ENCODE assay signal across 10 mouse cellular contexts in the genomic region with DNA sequence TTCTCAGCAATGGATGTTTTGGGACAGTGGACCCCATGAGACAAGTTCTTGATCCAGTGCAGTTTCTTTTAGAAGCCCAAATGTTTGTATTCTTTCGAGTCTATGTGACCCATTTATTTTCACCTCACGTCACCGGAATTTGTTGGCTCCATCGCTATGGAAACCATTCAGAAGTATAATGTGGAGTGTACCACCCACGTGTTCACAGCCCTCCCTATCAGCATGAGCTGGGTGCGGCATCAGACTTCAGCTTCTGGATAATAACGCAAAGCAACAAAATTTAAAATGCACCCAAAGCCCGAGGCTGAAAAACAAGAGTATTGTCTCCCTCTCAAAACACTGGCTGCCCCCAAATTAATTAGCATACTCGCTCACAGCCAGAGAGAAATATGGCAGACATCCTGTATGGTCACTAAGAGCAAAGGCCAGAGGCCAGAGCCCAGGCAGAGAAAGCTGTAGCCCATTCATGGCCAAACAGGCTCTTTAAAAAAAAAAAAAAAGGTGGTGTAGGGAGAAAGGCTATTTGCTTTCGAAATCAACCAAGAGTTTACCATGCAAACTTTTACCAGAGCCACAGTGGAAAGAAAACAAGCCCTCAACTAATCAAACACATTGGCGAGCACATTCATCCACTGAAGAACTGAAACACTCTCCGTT. TPM values are rescaled to one million over a fixed set of nuclear protein-coding genes. Genes with fewer than 3 reads are reported as not detected.
DNase-seq lines count a peak whose midpoint lies in the region; ATAC-seq lines count a peak whose summit lies in the region.
"Had no signal": no experiment of that assay in that cellular context is flagged by ENCODE, and none has a peak within 500 bp of the region (broad histone marks: within the 10 kb centered on the region; RNA-seq: fewer than 3 reads in every experiment).

No protein-coding gene starts in this region.

- DNase-seq in embryo, embryonic 9.5 days (ENCODE audit: extremely low spot score): peak; percentile 15
- peak; percentile 27 for DNase-seq in left cerebral cortex, postnatal 4 days
- DNase-seq in right cerebral cortex, adult 18-20 months: peak; percentile 61
- DNase-seq in urinary bladder, adult 2 months (ENCODE audit: low spot score): no peak
- DNase-seq in cerebellum, adult 9-11 months: no peak
- no peak for DNase-seq in heart, postnatal 25 days (ENCODE audit: low spot score)
- no peak for DNase-seq in kidney, adult 18-20 months

- intact Hi-C loops in left cerebral cortex, postnatal 4 days (cut with DNase I): no loop called here
- intact Hi-C loops in heart, postnatal 25 days (cut with DNase I): no loop called here

- no peaks in the 10 kb centered on the region for H3K27me3 ChIP-seq in hindbrain, embryonic 13.5 days

- no peak overlapping the region; the same call in 1 of the 2 replicates for H3K4me3 ChIP-seq in hindbrain, embryonic 13.5 days
- H3K4me3 ChIP-seq: myocyte had no signal

- peak; percentile 79; the same call in 1 of the 2 replicates for ATAC-seq in hindbrain, embryonic 13.5 days (ENCODE audit: low FRiP score)
- ATAC-seq: intestine, postnatal 0 days had no signal

- 28% methylated on average over 12 of the region's 12 CpGs for WGBS in hindbrain, embryonic 13.5 days

- peak overlapping the region; percentile 34 for H3K4me2 ChIP-seq in hindbrain, embryonic 13.5 days

- H3K9me3 ChIP-seq in hindbrain, embryonic 13.5 days: no peaks in the 10 kb centered on the region

- H3K9ac ChIP-seq in hindbrain, embryonic 13.5 days: no peak overlapping the region

- H3K27ac ChIP-seq in hindbrain, embryonic 13.5 days: no peak overlapping the region

- no peaks in the 10 kb centered on the region for H3K36me3 ChIP-seq in hindbrain, embryonic 13.5 days

- H3K4me1 ChIP-seq in hindbrain, embryonic 13.5 days (replicated peaks): peaks cover 14% of the 10 kb centered on the region

RNA-seq across cellular contexts. Expression of a gene that starts 18.1 kb away (rescaled TPM):
- 8.6 and 9.1 TPM in 2 replicates for polyA plus RNA-seq in hindbrain, embryonic 13.5 days (2015; fragmentation: Nextera tagmentation; extraction: Ambion mirVana)
- total RNA-seq in left cerebral cortex, postnatal 4 days (2021): 10 to 100 TPM; 11.6 to 11.7 TPM
- polyA plus RNA-seq in urinary bladder, adult 2 months (2012; rRNA removed): 32.5 and 39.4 TPM in 2 replicates
- under 1 TPM; 0.16 to 0.22 TPM for total RNA-seq in heart, postnatal 25 days (2021)

Comparison
In these comparisons a context has a peak if more than half of its experiments do, and no peak if none do; other contexts are left out.
1. DNase-seq: peak in embryo, embryonic 9.5 days (single experiment), left cerebral cortex, postnatal 4 days (single experiment) and right cerebral cortex, adult 18-20 months (single experiment); none in urinary bladder, adult 2 months (single experiment), cerebellum, adult 9-11 months (single experiment), heart, postnatal 25 days (single experiment) and kidney, adult 18-20 months (single experiment).
2. RNA of a gene that starts 18.1 kb away (total RNA-seq): 11.6 to 11.7 TPM in left cerebral cortex, postnatal 4 days; 0.16 to 0.22 TPM in heart, postnatal 25 days; every median in the first group is over 10 times any median in the second.